Mouse (Mus musculus) neural tube, embryonic 11.5 days (tissue): ENCODE data around the gene Dtx3l. TPM values are rescaled to one million over a fixed set of nuclear protein-coding genes. Genes with fewer than 3 reads are reported as not detected.

ENCODE experiments used
- polyA plus RNA-seq: library from polyadenylated mRNA; unstranded; fragments of >200 nt; fragmentation: Nextera tagmentation; extraction: Ambion mirVana; gene quantifications from 2 replicates; pipeline ENCODE4 v1.2.1, GENCODE M21; 2014

The Dtx3l gene
- polyA plus RNA-seq, 1 experiment from 2014 or later, result 3.2 TPM

Other genes with a start within 250 kb of the Dtx3l start
- 20.5 and 20.9 TPM in 2 replicates for gene Dirc2, start 169.8 kb downstream of the Dtx3l start, polyA plus RNA-seq
- gene Hspbap1, start 168.8 kb downstream of the Dtx3l start, polyA plus RNA-seq, result 23.4 and 23.8 TPM in 2 replicates
- 0.19 and 0.31 TPM in 2 replicates for gene Parp14, start 67.6 kb downstream of the Dtx3l start, polyA plus RNA-seq
- gene Parp9, start 681 bp downstream of the Dtx3l start, polyA plus RNA-seq, result 3.1 and 3.4 TPM in 2 replicates
- 89.7 and 92.5 TPM in 2 replicates for gene Kpna1, start 39.6 kb upstream of the Dtx3l start, polyA plus RNA-seq
- gene Wdr5b, start 102.0 kb upstream of the Dtx3l start, polyA plus RNA-seq, result 10.3 and 11.7 TPM in 2 replicates
- gene Fam162a, start 132.4 kb upstream of the Dtx3l start, polyA plus RNA-seq, result 211 and 230 TPM in 2 replicates
- 71.8 and 74.0 TPM in 2 replicates for gene Ccdc58, start 132.5 kb upstream of the Dtx3l start, polyA plus RNA-seq
- not detected in 2 replicates for gene Csta1, start 192.1 kb upstream of the Dtx3l start, polyA plus RNA-seq
- not detected in 2 replicates for gene Stfa2l1, start 217.7 kb upstream of the Dtx3l start, polyA plus RNA-seq
- 2.1 TPM in 1 of 2 replicates, not detected in the other for gene Gm5483, start 245.1 kb upstream of the Dtx3l start, polyA plus RNA-seq